Mouse (Mus musculus): ENCODE results near the gene Klk1b16.
"Not testable (repeated sequence)": the region's sequence is repeated elsewhere in the genome, so short reads cannot be mapped to it uniquely, and the experiment has no call there.

Klk1b16 gene

DNA sequence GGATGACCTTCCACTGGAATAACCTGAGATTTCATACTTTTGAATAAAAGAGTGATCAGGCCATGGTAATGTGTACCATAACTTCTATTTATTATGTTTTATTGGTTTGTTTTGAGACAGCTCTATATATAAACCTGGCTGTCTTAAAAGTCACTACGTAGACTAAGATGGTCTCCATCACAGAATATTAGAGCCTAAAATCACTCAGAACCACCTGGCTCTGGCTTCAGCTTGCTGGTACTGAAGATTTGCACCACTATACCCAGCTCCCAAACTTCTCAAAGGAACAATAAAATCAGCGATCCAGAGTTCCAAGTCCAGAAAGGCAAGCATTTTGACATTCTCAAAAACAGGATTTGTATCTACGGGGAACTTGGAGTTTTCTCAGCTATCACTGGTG, at the start of gene Klk1b16:
Gene Klk1b16 (plus strand): TSS at position 301 of the 400 bp plus-strand sequence.
- no peak for DNase-seq (ENCODE audit: low spot score)

DNA sequence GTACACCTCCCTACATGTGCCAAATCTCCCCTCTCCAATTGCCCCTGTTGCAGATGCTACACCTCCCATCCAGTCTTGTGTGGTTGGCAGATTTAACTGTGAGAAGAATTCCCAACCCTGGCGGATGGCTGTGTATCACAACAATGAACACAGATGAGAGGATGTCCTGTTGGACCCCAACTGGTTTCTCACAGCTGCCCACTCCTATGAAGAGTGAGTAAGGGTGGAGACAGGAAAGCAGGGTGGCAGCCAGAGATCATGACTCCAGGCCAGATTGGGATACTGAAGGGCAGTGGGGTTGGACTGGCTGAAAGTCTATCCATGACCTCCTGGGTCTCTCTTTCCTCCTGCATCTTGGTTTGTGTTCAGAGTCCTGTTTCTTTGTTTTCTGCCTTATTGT, 40.5 kb upstream of the Klk1b16 start:
- DNase-seq (ENCODE audit: low spot score): no peak

DNA sequence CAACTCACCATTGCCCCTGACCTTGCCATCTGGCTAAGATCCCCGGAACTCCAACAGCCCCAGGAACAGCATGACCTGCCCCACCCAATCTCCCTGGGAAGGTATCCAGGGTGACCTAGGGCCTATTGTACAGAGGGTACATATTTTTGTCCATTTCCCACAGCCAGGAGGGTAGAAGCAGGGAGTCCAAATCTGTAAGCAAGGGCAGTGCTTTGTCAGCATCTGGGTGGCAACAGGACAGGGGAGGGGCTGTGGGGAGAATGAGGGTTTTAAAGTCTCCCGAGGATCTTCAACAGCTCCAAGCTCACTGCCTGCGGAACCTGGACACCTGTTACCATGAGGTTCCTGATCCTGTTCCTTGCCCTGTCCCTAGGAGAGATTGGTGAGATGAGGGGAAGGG, 34.5 kb upstream of the Klk1b16 start, which contains the start of gene Klk1b21:
Gene Klk1b21 (plus strand): TSS at position 301 of the 400 bp plus-strand sequence.
- DNase-seq (ENCODE audit: low spot score): not testable (repeated sequence)

DNA sequence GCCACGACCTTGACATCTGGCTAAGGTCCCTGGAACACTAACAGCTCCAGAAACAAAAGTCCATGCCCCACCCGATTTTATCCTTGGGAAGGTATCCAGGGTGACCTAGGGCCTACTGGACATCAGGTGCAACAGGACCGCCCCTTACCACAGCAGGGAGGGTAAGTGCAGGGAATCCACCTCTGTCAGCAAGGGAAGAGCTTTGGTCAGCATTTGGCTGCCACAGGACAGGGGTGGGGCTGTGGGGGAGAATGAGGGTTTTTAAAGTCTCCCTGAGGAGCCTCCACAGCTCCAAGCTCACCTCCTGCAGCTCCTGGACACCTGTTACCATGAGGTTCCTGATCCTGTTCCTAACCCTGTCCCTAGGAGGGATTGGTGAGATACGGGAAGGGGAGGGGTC, 24.2 kb upstream of the Klk1b16 start, which contains the start of gene Klk1b22:
Gene Klk1b22 (plus strand): TSS at position 301 of the 400 bp plus-strand sequence.
- no peak for DNase-seq (ENCODE audit: low spot score)

DNA sequence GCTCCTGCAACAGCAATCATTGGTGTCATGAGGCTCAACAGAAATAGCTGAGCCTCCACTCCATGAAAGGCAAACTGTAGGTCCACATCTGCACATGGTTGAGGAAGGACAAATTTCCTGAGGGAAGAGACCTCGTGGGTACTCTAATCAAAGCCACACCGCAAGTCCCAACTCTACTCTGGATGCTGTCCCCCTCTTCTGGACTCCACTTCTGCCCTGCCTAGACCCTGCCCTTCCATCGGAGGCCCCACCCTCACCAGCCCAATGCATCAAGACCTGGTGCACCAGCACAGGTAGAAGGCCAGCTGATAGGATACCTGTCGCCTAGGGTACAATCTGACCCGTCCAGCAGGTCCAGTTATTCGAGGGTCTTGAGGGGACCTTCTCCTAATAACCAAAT, 13.1 kb upstream of the Klk1b16 start:
- no peak for DNase-seq (ENCODE audit: low spot score)

DNA sequence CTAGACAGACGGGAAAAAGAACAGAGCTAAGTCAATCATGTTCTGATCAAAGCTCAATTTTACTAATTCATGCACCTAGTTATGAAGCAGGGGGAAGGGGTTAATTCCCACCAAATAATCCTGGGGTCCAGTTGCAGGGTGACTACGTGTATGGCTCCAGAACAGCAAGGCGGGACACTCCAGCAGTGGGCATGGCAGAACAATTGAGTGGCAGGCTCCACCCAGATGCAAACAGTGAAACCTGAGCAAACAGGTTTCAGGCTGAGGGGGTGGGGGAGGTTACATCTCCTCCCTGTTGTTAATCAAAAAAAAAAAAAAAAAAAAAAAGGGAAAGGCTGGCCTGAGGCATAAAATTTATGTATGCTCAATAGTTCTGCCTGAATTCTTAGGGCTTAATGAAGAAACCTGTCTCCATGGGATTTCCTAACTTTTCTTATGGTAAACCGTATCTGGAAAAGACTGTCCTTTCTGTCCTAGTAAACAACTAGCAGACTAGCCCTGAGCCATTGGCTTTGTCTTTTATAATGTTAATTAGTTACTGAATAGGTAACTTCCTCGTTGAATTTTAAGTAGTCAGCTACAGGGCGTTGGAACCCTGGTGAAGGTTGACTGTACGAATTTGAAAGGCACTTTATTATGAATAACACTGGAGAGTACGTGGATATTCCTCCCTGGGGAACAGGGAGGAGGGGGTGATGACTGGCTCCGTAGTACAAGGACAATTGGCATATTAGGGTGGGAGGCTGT, 42.9 kb downstream of the Klk1b16 start:
- DNase-seq (ENCODE audit: low spot score): no peak

DNA sequence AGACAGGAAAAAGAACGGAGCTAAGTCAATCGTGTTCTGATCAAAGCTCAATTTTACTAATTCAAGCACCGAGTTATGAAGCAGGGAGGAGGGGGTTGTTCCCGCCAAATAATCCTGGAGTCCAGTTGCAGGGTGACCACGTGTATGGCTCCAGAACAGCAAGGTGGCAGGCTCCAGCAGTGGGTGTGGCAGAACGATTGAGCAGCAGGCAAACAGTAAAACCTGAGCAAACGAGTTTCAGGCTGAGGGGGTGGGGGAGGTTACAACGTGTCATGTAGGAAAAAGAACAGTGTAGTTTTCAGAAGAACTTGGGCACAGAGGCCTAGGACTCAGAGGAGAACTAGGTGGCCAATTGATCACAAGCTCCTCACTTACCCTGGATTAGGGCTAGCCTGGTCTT, 49.9 kb downstream of the Klk1b16 start:
- DNase-seq (ENCODE audit: low spot score): not testable (repeated sequence)

DNA sequence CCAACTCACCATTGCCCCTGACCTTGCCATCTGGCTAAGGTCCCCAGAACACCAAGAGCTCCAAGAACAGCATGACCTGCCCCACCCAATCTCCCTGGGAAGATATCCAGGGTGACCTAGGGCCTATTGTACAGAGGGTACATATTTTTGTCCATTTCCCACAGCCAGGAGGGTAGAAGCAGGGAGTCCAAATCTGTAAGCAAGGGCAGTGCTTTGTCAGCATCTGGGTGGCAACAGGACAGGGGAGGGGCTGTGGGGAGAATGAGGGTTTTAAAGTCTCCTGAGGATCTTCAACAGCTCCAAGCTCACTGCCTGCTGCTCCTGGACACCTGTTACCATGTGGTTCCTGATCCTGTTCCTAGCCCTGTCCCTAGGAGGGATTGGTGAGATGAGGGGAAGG, 51.4 kb downstream of the Klk1b16 start, which contains the start of gene Klk1b24:
Gene Klk1b24 (plus strand): TSS at position 301 of the 400 bp plus-strand sequence.
- DNase-seq (ENCODE audit: low spot score): not testable (repeated sequence)
